Comparison of ENCODE assay signal across 8 mouse cellular contexts in the genomic region with DNA sequence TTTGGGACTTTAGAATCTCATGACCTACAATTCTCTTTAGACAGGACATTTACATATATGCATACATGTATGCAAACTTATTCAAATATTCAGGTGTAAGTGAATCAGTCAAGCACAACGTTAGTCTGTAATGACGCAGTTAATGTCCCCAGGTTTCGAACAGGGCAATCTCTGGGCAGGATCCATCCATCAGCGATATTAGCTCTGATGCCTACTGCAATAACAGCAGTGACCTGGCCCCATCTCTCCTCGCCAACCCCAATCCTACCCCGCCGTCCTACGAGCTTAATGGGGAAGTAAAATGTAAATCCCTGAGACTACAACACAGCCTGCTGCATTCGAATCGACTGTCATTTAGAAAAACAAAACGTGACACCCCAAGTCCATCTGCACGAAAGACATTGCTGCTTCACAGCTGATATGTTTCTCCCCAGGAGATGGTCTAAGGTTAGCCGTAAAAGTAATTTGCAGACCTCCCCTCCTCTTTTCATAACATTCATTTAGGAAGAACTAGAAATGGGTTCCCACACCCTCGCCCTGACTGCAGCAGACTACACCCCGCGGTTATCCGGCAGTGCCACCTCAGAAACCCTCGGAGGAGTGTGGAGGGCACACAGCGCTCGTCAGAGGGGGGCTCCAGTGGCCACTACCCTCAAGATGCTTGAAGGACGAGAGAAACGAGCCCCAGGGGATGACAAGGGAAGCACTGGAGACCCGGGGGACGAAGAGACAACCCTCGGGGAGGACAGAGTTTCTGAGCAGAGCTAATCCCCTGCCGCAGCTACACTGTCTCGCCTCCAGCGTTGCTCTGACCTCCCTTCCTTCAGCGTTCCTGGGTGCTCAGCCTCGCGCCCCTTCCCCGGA. TPM values are rescaled to one million over a fixed set of nuclear protein-coding genes. Genes with fewer than 3 reads are reported as not detected.
DNase-seq lines count a peak whose midpoint lies in the region; ATAC-seq and TF ChIP-seq lines count a peak whose summit lies in the region.

No protein-coding gene starts in this region.

- peak overlapping the region; percentile 86 for H3K9ac ChIP-seq in limb, embryonic 12.5 days (replicated peaks)
- peak overlapping the region; percentile 95 for H3K9ac ChIP-seq in midbrain, postnatal 0 days (replicated peaks; ENCODE audit: low read length, poor library complexity, severe bottlenecking)

- peak; percentile 29 for DNase-seq in adrenal gland, postnatal 14 days
- DNase-seq in adrenal gland, adult (ENCODE audit: inconsistent age in 2 of 2, low spot score in 1 of 2): no peak
- peak; percentile 33 for DNase-seq in 3T3-L1 (ENCODE audit: low read depth, low spot score)
- DNase-seq in c-Kit-positive CD71-positive TER-119-positive erythroid progenitor cells, embryonic 14.5 days (ENCODE audit: low spot score): peak; percentile 47
- peak; percentile 43 for DNase-seq in midbrain, postnatal 0 days (ENCODE audit: low spot score)
- DNase-seq in layer of hippocampus, adult 9-10 months (ENCODE audit: low spot score): no peak

- no peak for TF ChIP-seq CTCF in midbrain, postnatal 0 days (IDR thresholded peaks at IDR 0.05)

- H3K36me3 ChIP-seq in limb, embryonic 12.5 days: no peaks in the 10 kb centered on the region
- no peaks in the 10 kb centered on the region for H3K36me3 ChIP-seq in midbrain, postnatal 0 days (ENCODE audit: insufficient read depth, low read length)

- H3K4me2 ChIP-seq in limb, embryonic 12.5 days: peak overlapping the region; percentile 76
- H3K4me2 ChIP-seq in midbrain, postnatal 0 days (ENCODE audit: low read depth, low read length, poor library complexity, severe bottlenecking): peak overlapping the region; percentile 73

- H3K27me3 ChIP-seq in limb, embryonic 12.5 days: no peaks in the 10 kb centered on the region
- no peaks in the 10 kb centered on the region for H3K27me3 ChIP-seq in midbrain, postnatal 0 days (ENCODE audit: insufficient read depth, low read length)

- peaks cover 11% of the 10 kb centered on the region for H3K4me1 ChIP-seq in limb, embryonic 12.5 days (replicated peaks)
- peaks cover 10% of the 10 kb centered on the region; the same call in 1 of the 2 replicates for H3K4me1 ChIP-seq in midbrain, postnatal 0 days (ENCODE audit: insufficient read depth, low read length)

- peak overlapping the region; percentile 79 for H3K4me3 ChIP-seq in limb, embryonic 12.5 days (replicated peaks)
- H3K4me3 ChIP-seq in midbrain, postnatal 0 days (ENCODE audit: low read depth, low read length): peak overlapping the region; percentile 82

- H3K9me3 ChIP-seq in limb, embryonic 12.5 days: no peaks in the 10 kb centered on the region
- H3K9me3 ChIP-seq in midbrain, postnatal 0 days (ENCODE audit: low read length): no peaks in the 10 kb centered on the region

- ATAC-seq in granulocyte monocyte progenitor cell, adult 5-6 weeks (replicated peaks; ENCODE audit: poor library complexity, severe bottlenecking): peak; percentile 48
- ATAC-seq in limb, embryonic 12.5 days (ENCODE audit: insufficient number of reproducible peaks, insufficient read depth, low FRiP score, low TSS enrichment, low read depth): peak; percentile 78
- peak; percentile 75 for ATAC-seq in midbrain, postnatal 0 days (ENCODE audit: low FRiP score)

- H3K27ac ChIP-seq in limb, embryonic 12.5 days: no peak overlapping the region
- H3K27ac ChIP-seq in midbrain, postnatal 0 days (ENCODE audit: low read depth, low read length): peak overlapping the region; percentile 86

- 2% methylated on average over 32 of the region's 32 CpGs for WGBS in limb, embryonic 12.5 days
- WGBS in midbrain, postnatal 0 days: under 1% methylated on average over 31 of the region's 32 CpGs

RNA-seq across cellular contexts. Expression of a gene that starts 0.6 kb away (rescaled TPM):
- 109 and 122 TPM in 2 replicates for total RNA-seq in adrenal gland, postnatal 14 days (2021)
- 27.6 and 54.7 TPM in 2 replicates for total RNA-seq in granulocyte monocyte progenitor cell, adult 5-6 weeks (2014; fragmentation: Nextera tagmentation)
- 26.6 and 32.9 TPM in 2 replicates for total RNA-seq in granulocyte monocyte progenitor cell, adult 5-6 weeks (2017)
- polyA plus RNA-seq in limb, embryonic 12.5 days (2016; fragmentation: Nextera tagmentation; extraction: Ambion mirVana): 55.4 and 59.0 TPM in 2 replicates
- total RNA-seq in midbrain, postnatal 0 days (2014; rRNA removed): 167 and 183 TPM in 2 replicates
- polyA plus RNA-seq in midbrain, postnatal 0 days (2015; fragmentation: Nextera tagmentation; extraction: Ambion mirVana): 263 and 272 TPM in 2 replicates

RNA-seq across cellular contexts. Expression of a gene that starts 13.3 kb away (rescaled TPM):
- total RNA-seq in adrenal gland, postnatal 14 days (2021): 41.1 and 47.7 TPM in 2 replicates
- 17.3 and 20.9 TPM in 2 replicates for total RNA-seq in granulocyte monocyte progenitor cell, adult 5-6 weeks (2014; fragmentation: Nextera tagmentation)
- total RNA-seq in granulocyte monocyte progenitor cell, adult 5-6 weeks (2017): 30.2 and 38.9 TPM in 2 replicates
- 75.5 and 79.8 TPM in 2 replicates for polyA plus RNA-seq in limb, embryonic 12.5 days (2016; fragmentation: Nextera tagmentation; extraction: Ambion mirVana)
- 145 and 199 TPM in 2 replicates for total RNA-seq in midbrain, postnatal 0 days (2014; rRNA removed)
- polyA plus RNA-seq in midbrain, postnatal 0 days (2015; fragmentation: Nextera tagmentation; extraction: Ambion mirVana): 245 and 256 TPM in 2 replicates

Comparison
In these comparisons a context has a peak if more than half of its experiments do, and no peak if none do; other contexts are left out.
1. DNase-seq: peak in adrenal gland, postnatal 14 days (single experiment), 3T3-L1 (single experiment), c-Kit-positive CD71-positive TER-119-positive erythroid progenitor cells, embryonic 14.5 days (single experiment) and midbrain, postnatal 0 days (single experiment); none in adrenal gland, adult (0 of 2) and layer of hippocampus, adult 9-10 months (single experiment).
2. Peak in every context shown above with its lines, with median percentiles within 50 percentile points of each other: ATAC-seq.